Mouse (Mus musculus) brain, embryonic 14.5 days (tissue): ENCODE data around the gene Dyrk4.

Source experiments
- CTCF ChIP-seq: fragments of 200-500 bp; IDR thresholded peaks from 2 replicates; pipeline ENCODE4 v1.5.1; 2012; ENCODE audit warnings: inconsistent platforms, mild to moderate bottlenecking, moderate library complexity, borderline replicate concordance; ENCODE audit not compliant: insufficient read depth, insufficient read length; ENCODE audit errors: extremely low read depth
- POLR2A ChIP-seq: fragments of 200-500 bp; IDR thresholded peaks from 2 replicates; pipeline ENCODE4 v1.6.1; 2012; ENCODE audit warnings: mild to moderate bottlenecking, inconsistent platforms, borderline replicate concordance; ENCODE audit not compliant: poor library complexity, insufficient read depth, insufficient read length, severe bottlenecking; ENCODE audit errors: extremely low read depth

DNA sequence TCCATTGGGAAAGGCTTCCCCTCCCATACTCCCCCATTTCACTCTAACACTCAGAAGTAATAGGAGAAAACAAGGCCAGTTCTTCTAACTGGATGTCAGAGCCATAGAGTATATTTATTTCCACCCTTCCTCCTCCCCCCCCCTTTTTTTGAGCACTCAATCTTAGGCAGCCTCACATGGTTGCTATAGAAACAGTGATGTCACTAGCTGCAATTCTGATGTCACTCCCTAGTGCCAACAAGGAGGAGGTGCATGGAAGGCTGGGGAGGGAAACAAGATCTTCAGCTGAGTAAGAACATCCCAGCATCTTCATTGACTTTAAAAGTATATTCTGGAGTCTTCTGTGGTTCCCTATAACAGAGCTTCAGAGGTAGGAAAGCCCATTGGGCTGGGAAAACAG lies 68.8 kb downstream of the Dyrk4 start, which contains the start of gene Akap3:
- TF ChIP-seq CTCF: no peak
- no peak for TF ChIP-seq POLR2A
